Mouse (Mus musculus): Measurements from ENCODE around the gene Cxcr1.
"Not testable (repeated sequence)": the region's sequence is repeated elsewhere in the genome, so short reads cannot be mapped to it uniquely, and the experiment has no call there.

Gene Cxcr1

GRCm38 (mm10) chr1:74195961-74196360 lies 1.5 kb upstream of the Cxcr1 start:
- peak; percentile 17 to 21 for DNase-seq

GRCm38 (mm10) chr1:74192711-74193110 lies 1.7 kb downstream of the Cxcr1 start:
- no peak for DNase-seq

- DNase-seq = no peak
Measured at GRCm38 (mm10) chr1:74190471-74190870, 4.0 kb downstream of the Cxcr1 start.

- DNase-seq = no peak
Measured at GRCm38 (mm10) chr1:74183006-74183405, 11.4 kb downstream of the Cxcr1 start.

DNA sequence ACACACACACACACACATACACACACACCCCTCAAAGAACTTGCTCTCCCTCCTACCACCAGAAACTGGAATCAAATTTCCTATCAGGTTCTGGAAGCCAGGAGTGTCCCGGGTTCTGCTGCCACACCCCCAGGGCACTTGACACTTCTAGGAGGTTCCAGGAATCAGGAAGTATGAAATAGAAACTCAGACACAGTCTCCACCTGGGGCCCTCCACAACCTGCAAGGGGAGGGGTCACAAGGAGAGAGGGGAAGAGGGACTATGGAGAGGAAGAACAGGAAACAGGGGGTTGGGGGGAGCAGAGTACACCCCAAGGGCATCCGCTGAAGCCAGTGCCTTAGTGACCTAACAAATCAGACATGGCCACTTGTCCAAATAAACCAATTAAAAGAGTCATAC lies 13.0 kb downstream of the Cxcr1 start:
- DNase-seq = no peak

DNA sequence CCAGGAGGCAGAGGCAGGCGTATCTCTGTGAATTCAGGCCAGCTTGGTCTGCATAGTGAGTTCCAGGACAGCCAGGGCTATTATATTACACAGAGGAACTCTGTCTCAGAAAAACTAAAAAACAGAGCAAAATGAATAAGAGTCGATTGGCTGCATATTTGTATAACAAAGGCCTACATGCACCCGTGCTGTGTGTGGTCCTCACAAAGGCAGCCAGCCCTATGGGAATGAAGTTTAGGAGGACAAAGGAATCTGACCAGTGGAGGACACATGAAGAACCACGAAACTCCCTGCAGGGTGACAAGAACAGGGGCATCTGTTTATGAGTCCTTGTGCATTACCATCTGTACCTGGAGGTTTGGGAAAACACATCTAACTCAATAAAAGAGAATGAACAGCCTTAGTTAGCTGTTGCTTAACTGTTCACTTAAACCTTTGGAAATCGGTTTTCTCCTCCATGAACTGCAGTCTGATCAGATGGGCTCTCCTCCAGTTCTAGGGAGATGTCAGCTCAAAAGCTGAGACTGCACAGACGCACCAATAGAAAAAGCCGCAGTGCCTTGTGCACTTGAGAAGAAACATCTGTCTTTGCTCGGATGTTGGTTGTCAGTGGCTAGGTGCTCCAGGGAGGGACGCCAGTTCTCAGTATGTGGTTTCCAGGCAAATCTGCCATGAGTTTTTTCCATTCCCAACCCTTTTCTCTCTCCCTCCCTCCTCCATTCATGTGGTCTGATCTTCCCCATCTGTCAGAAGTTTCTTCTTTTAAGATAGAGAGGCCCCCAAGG lies 14.6 kb downstream of the Cxcr1 start:
- no peak for DNase-seq

GRCm38 (mm10) chr1:74178618-74179017 lies 15.8 kb downstream of the Cxcr1 start:
- DNase-seq = no peak

DNA sequence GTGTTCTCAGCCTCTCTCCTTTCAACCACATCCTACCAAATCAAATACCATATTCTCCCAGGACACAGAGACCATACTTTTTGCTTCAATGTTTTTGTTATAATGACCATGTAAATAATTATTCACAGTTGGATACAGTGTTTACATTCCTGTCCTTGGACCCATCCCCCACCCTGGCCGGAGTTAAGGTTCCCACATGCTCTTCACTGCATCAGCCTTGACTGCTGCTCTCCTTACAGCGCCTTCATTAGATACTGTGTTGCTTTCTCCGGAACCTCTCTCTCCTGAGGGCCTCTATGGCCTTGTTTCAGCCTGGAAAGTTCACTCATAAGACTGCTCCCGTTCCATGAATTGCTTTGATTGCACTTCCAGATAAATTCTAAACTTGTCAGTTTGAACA lies 18.7 kb downstream of the Cxcr1 start:
- no peak for DNase-seq

DNA sequence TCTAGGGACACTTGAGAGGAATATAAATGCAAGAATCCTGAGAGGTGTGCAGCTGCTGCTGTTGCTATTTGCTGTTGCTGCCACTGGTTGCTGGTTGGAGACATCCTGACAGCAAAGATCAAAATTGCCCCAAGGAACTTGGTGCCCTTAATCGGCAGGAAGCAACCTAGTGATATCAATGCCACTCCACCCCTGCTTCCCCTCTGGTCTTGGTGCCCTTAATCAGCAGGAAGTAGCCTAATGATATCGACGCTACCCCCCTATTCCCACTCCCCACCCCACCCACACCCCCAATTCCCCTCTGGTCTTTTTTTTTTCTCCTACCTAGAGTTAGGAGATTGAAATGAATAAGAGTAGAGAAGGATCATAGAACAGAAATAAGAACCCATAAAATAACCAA lies 21.7 kb downstream of the Cxcr1 start:
- no peak for DNase-seq

GRCm38 (mm10) chr1:74169721-74170120 lies 24.7 kb downstream of the Cxcr1 start:
- DNase-seq = no peak

- peak; percentile 43 to 50 for DNase-seq
Measured at GRCm38 (mm10) chr1:74167136-74167535, 27.3 kb downstream of the Cxcr1 start.

DNA sequence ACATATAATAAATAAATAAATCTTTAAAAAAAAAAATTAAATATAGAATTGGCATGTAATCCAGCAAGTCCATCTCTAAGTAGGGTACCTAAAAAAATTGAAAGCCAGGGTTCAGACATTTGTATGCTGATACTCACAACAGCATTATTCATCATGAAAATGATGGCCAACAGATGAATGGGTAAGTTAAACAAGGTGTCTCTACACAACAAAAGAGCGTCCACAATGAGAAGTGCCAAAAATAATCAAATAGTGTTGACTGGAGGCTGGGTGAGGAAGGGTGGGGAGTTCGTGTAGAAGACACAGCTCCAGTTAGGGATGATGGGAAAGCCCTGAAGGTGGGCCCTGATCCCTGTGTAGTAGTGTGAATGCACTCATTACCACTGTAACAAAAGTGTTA lies 34.4 kb downstream of the Cxcr1 start:
- no peak for DNase-seq

DNA sequence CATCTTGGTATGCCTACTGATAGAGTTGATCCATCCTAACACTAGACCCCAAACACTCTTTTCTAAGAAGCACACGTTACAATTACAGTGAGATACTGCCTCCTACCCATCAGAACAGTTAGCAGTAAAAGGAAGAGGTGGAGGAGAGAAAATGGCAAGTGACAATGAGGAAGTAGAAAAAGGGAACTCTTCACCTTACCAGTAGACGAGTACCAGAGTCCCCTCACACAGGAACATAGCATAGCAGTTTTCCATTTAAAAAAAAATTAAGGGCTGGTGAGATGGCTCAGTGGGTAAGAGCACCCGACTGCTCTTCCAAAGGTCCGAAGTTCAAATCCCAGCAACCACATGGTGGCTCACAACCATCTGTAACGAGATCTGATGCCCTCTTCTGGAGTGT lies 34.8 kb downstream of the Cxcr1 start:
- DNase-seq = not testable (repeated sequence)

- DNase-seq = no peak
Measured at GRCm38 (mm10) chr1:74156381-74156910, 38.0 kb downstream of the Cxcr1 start.

- no peak for DNase-seq
Measured at GRCm38 (mm10) chr1:74155435-74156012, 38.9 kb downstream of the Cxcr1 start.

DNA sequence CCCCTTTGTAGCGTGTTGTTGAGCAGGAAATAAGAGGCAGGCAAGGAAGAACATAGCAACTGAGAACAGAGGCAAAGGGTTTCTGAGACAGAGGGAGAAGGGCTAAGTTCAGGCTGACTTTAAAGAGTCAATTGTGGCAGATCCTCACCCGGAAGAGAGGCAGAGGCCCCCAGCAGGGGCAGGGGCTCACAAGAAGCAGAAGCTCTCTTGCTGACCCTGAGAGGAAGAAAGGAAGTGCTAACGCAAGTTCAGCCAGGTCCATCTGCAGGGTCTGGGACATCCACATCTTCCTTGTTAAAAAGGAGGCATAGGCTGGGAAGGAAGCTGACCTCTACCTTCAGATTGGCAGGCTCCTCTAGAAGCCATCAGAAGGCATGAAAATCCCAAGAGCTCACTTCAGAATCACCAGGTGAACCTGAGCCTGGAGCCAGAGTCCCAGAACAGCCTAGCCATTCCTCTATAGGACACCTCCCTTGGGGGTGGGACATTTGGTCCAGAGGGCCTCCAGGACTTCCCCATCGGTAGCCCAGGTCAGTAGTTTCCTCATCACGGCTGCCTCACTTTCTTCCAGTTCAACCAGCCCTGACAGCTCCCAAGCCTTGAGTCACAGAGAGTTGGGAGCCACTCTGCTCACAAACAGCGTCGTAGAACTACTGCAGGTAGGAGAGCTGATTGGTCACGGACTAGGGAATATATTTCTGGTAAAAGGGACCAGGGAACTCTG lies 40.8 kb downstream of the Cxcr1 start, which contains the start of gene Cxcr2:
TSS of gene Cxcr2 (plus strand) at position 529 of the 724 bp plus-strand sequence.
- no peak for DNase-seq

- no peak for DNase-seq
Measured at GRCm38 (mm10) chr1:74151091-74151490, 43.3 kb downstream of the Cxcr1 start.

- no peak for DNase-seq
Measured at GRCm38 (mm10) chr1:74150101-74150500, 44.3 kb downstream of the Cxcr1 start.

DNA sequence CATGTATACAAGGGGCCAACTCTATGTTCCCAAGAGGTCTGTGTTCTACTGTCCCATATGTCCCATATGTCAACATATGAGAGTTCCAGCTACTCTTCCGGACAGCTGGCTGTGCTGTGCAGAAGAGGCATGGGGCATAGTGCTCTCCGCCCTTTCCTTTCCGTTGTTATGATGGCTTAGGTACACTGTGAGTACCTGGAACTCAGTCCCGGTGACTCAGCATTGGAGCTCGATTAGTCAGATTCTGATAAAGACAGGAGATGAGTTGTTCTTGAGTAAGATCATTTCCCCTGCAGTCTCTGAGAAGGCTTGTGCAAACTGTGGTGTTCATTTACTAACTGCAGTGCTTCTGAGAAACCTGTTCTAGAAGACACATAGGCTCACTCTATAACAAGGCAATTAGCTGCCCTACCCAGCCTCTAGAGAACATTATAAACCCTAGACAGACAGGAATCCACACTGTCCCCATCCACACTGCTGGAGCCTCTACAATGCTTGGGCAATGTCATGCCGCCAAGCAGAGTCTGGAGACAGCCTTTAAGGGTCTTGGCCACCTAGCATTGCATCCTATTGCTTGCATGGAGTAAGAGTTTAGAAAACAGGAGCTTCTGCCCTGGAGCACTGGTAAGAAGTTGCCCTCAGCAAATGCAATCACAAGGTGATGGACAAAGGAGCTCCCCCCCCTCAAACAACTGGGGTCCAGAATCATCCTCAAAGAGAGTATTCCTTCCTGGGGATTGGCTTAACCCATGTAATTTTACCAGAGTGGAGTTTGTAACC lies 45.1 kb downstream of the Cxcr1 start:
- no peak for DNase-seq

Measured in cerebellum, postnatal 10 days (tissue).